Mouse (Mus musculus) lung, postnatal 4 days (tissue): ENCODE measurements around the gene Miip.
"Not testable (repeated sequence)": the region's sequence is repeated elsewhere in the genome, so short reads cannot be mapped to it uniquely, and the experiment has no call there.

Source experiments
- DNase-seq, 2 experiments: peaks; one replicate each; pipeline ENCODE4 v3.0.0; 2021

The Miip gene

GRCm38 (mm10) chr4:147867563-147868449 lies 810 bp downstream of the Miip start:
- no peak for DNase-seq

GRCm38 (mm10) chr4:147866793-147867192 lies 1.8 kb downstream of the Miip start:
- DNase-seq = not testable (repeated sequence)

- no peak for DNase-seq
Observed at GRCm38 (mm10) chr4:147866056-147866455, 2.6 kb downstream of the Miip start.

GRCm38 (mm10) chr4:147865651-147866050 lies 3.0 kb downstream of the Miip start:
- no peak for DNase-seq

GRCm38 (mm10) chr4:147862051-147862450 lies 6.6 kb downstream of the Miip start:
- DNase-seq = no peak

GRCm38 (mm10) chr4:147850776-147851175 lies 17.8 kb downstream of the Miip start:
- no peak for DNase-seq

GRCm38 (mm10) chr4:147848584-147848991 lies 20.0 kb downstream of the Miip start:
- no peak for DNase-seq

- DNase-seq = peak; percentile 48 to 69
Observed at GRCm38 (mm10) chr4:147847614-147848583, 20.7 kb downstream of the Miip start, which contains the start of gene Zfp933. Gene Zfp933, minus strand, starts transcription at chr4:147848366.

- DNase-seq = no peak
Observed at GRCm38 (mm10) chr4:147842871-147843270, 25.7 kb downstream of the Miip start.

- DNase-seq = peak; percentile 52 to 61
Observed at GRCm38 (mm10) chr4:147839282-147839681, 29.3 kb downstream of the Miip start.

- DNase-seq = no peak
Observed at GRCm38 (mm10) chr4:147824389-147824788, 44.2 kb downstream of the Miip start.

- DNase-seq = not testable (repeated sequence)
Observed at GRCm38 (mm10) chr4:147821414-147821813, 47.2 kb downstream of the Miip start.

GRCm38 (mm10) chr4:147819659-147820058 lies 49.0 kb downstream of the Miip start:
- DNase-seq = not testable (repeated sequence)

GRCm38 (mm10) chr4:147814592-147815167 lies 53.9 kb downstream of the Miip start:
- no peak for DNase-seq

- DNase-seq = no peak
Observed at GRCm38 (mm10) chr4:147813249-147813765, 55.3 kb downstream of the Miip start.
